Comparison of ENCODE assay signal across 9 mouse cellular contexts in the genomic region with DNA sequence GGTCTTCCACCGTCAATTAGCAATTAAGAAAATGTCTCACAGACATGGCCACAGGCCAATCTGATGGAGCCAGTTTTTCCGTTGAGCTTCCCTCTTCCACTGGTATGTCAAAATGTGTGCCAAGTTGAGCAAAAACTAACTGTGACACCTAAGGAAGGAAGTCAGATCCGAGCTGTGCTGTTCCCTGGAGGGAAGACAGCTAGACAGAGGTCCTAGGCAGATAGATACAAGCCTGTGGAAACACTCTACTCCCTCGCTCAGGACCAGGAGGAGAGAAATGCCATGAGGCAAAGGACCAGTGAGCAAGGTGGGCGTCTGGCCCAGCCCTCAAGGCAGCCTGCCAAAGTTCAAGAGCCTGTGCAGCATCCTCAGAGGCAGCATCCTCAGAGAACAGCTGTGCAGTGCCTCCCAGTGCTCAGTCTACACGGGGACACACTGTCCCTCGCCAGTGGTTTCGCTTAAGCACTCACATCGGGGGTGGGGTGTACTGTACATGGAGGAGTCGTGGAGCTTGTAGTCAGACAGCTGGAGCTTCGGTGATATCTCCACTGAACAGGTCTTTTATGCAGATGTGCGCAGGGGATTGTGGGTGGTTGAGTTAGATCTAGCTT. TPM values are rescaled to one million over a fixed set of nuclear protein-coding genes. Genes with fewer than 3 reads are reported as not detected.
A peak's percentile ranks its signal among the peaks of the same experiment; 100 is the strongest.
DNase-seq lines count a peak whose midpoint lies in the region; ATAC-seq and TF ChIP-seq lines count a peak whose summit lies in the region.
"Had no signal": no experiment of that assay in that cellular context is flagged by ENCODE, and none has a peak within 500 bp of the region (broad histone marks: within the 10 kb centered on the region; RNA-seq: fewer than 3 reads in every experiment).

No protein-coding gene starts in this region.

- no peaks in the 10 kb centered on the region for H3K4me1 ChIP-seq in intestine, postnatal 0 days (replicated peaks; ENCODE audit: control insufficient read depth, insufficient read depth, low read length)
- peaks cover 0 to 3% of the 10 kb centered on the region in 2 experiments; a peak in 1 of 4 replicates for H3K4me1 ChIP-seq in liver, embryonic 14.5 days (replicated peaks; ENCODE audit: control insufficient read depth in 2 of 2, insufficient read depth in 2 of 2, low read length in 1 of 2)
- no peaks in the 10 kb centered on the region for H3K4me1 ChIP-seq in cerebellum, adult 2 months (ENCODE audit: control insufficient read depth, insufficient read depth, low read length)

- WGBS in intestine, postnatal 0 days, result 72% methylated on average over 12 of the region's 12 CpGs
- WGBS in liver, embryonic 14.5 days (ENCODE audit: insufficient replicate concordance), result 37% methylated on average over 12 of the region's 12 CpGs
- 40% methylated on average over 12 of the region's 12 CpGs for WGBS in cerebellum, adult 2 months

- H3K4me2 ChIP-seq in intestine, postnatal 0 days (replicated peaks; ENCODE audit: low read depth), result no peak overlapping the region
- H3K4me2 ChIP-seq in liver, embryonic 14.5 days (ENCODE audit: low read depth), result peak overlapping the region; percentile 19

- H3K9me3 ChIP-seq in intestine, postnatal 0 days (ENCODE audit: control insufficient read depth), result no peaks in the 10 kb centered on the region
- no peaks in the 10 kb centered on the region for H3K9me3 ChIP-seq in liver, embryonic 14.5 days (ENCODE audit: control insufficient read depth, low read length)

- ATAC-seq in frontal cortex, adult (ENCODE audit: low TSS enrichment), result peak; percentile 66; the same call in 1 of the 2 replicates
- ATAC-seq in intestine, postnatal 0 days, result no peak
- peak; percentile 85 for ATAC-seq in liver, embryonic 14.5 days (ENCODE audit: insufficient read depth)

- peak; percentile 45 for TF ChIP-seq CTCF in intestine, postnatal 0 days (IDR thresholded peaks at IDR 0.05; ENCODE audit: low read depth)
- no peak; the same call in 1 of the 2 replicates for TF ChIP-seq CTCF in liver, embryonic 14.5 days (IDR thresholded peaks at IDR 0.05; ENCODE audit: low read depth)
- no peak for TF ChIP-seq CTCF in cerebellum, adult 2 months (IDR thresholded peaks at IDR 0.05; ENCODE audit: borderline replicate concordance, insufficient read depth, low read depth, low read length)

- H3K36me3 ChIP-seq in intestine, postnatal 0 days (ENCODE audit: control insufficient read depth, insufficient read depth), result peaks cover 11% of the 10 kb centered on the region; the same call in 1 of the 2 replicates
- H3K36me3 ChIP-seq in liver, embryonic 14.5 days (replicated peaks; ENCODE audit: control insufficient read depth, insufficient read depth, low read depth), result no peaks in the 10 kb centered on the region

- H3K27ac ChIP-seq in intestine, postnatal 0 days (ENCODE audit: low read depth, low read length), result no peak overlapping the region
- H3K27ac ChIP-seq in liver, embryonic 14.5 days, result no peak overlapping the region
- no peak overlapping the region for H3K27ac ChIP-seq in cerebellum, adult 2 months (ENCODE audit: insufficient read depth, low read length)

- TF ChIP-seq EP300 in liver, embryonic 14.5 days (IDR thresholded peaks at IDR 0.05; ENCODE audit: low read depth), result peak; percentile 34; the same call in 1 of the 2 replicates

- no peak for TF ChIP-seq POLR2A in cerebellum, adult 2 months (IDR thresholded peaks at IDR 0.05; ENCODE audit: borderline replicate concordance, insufficient read depth, low read length)

- H3K27me3 ChIP-seq in intestine, postnatal 0 days (replicated peaks; ENCODE audit: control insufficient read depth, insufficient read depth, low read length), result no peaks in the 10 kb centered on the region
- H3K27me3 ChIP-seq in liver, embryonic 14.5 days (ENCODE audit: control insufficient read depth, insufficient read depth, low read length), result no peaks in the 10 kb centered on the region
- H3K27me3 ChIP-seq in cerebellum, adult 2 months (ENCODE audit: control insufficient read depth, insufficient read depth, low read length), result no peaks in the 10 kb centered on the region

- DNase-seq in frontal cortex, postnatal 25 days (ENCODE audit: low spot score in 2 of 2), result no peak
- DNase-seq in MEL-GATA-1-ER (ENCODE audit: extremely low read depth, low read depth), result peak; percentile 72
- peak; percentile 45 for DNase-seq in gastrocnemius, postnatal 10 days
- peak in 1 of 3 experiments; percentile 41 for DNase-seq in liver, embryonic 14.5 days (ENCODE audit: low read depth in 3 of 3, low spot score in 3 of 3)
- DNase-seq in right cerebral cortex, postnatal 10 days (ENCODE audit: low spot score in 2 of 2), result peak; percentile 50 to 56
- DNase-seq in cerebellum, adult 2 months, result no peak

- no peak overlapping the region for H3K9ac ChIP-seq in intestine, postnatal 0 days (ENCODE audit: low read depth, low read length)
- no peak overlapping the region for H3K9ac ChIP-seq in liver, embryonic 14.5 days (replicated peaks)

- no peak overlapping the region for H3K4me3 ChIP-seq in intestine, postnatal 0 days (ENCODE audit: low read depth, low read length)
- H3K4me3 ChIP-seq in liver, embryonic 14.5 days (ENCODE audit: insufficient read depth in 1 of 2, low read depth in 2 of 2, low read length in 2 of 2), result no peak overlapping the region
- no peak overlapping the region for H3K4me3 ChIP-seq in cerebellum, adult 2 months (replicated peaks; ENCODE audit: insufficient read depth, low read depth, low read length)

RNA-seq across cellular contexts. Expression of a gene that starts 36.6 kb away (rescaled TPM):
- total RNA-seq in gastrocnemius, postnatal 10 days (2021), result 10 to 100 TPM; 41.3 to 45.0 TPM
- 46.8 and 49.6 TPM in 2 replicates for polyA plus RNA-seq in intestine, postnatal 0 days (2015; fragmentation: Nextera tagmentation; extraction: Ambion mirVana)
- 15.7 and 20.7 TPM in 2 replicates for polyA plus RNA-seq in liver, embryonic 14.5 days (2012; rRNA removed)
- 46.5 and 47.5 TPM in 2 replicates for polyA plus RNA-seq in liver, embryonic 14.5 days (2014; fragmentation: Nextera tagmentation; extraction: Ambion mirVana)
- polyA plus RNA-seq in cerebellum, adult 2 months (2012; rRNA removed), result 58.8 and 63.7 TPM in 2 replicates

RNA-seq across cellular contexts. Expression of a gene that starts 53.1 kb away (rescaled TPM):
- total RNA-seq in gastrocnemius, postnatal 10 days (2021), result under 1 TPM; 0.47 TPM
- polyA plus RNA-seq in intestine, postnatal 0 days (2015; fragmentation: Nextera tagmentation; extraction: Ambion mirVana), result 0.13 and 0.17 TPM in 2 replicates
- polyA plus RNA-seq in liver, embryonic 14.5 days (2012; rRNA removed), result 0.41 and 0.44 TPM in 2 replicates
- 0.14 and 0.18 TPM in 2 replicates for polyA plus RNA-seq in liver, embryonic 14.5 days (2014; fragmentation: Nextera tagmentation; extraction: Ambion mirVana)
- 1.9 and 2.0 TPM in 2 replicates for polyA plus RNA-seq in cerebellum, adult 2 months (2012; rRNA removed)
- total RNA-seq: ES-E14 had no signal

Comparison
In these comparisons a context has a peak if more than half of its experiments do, and no peak if none do; other contexts are left out.
1. DNase-seq: peak in MEL-GATA-1-ER (single experiment), gastrocnemius, postnatal 10 days (single experiment) and right cerebral cortex, postnatal 10 days (2 of 2); none in frontal cortex, postnatal 25 days (0 of 2) and cerebellum, adult 2 months (0 of 2).